Mouse (Mus musculus) embryonic facial prominence, embryonic 15.5 days (tissue): Measurements from ENCODE around the gene Bcar3. TPM values are rescaled to one million over a fixed set of nuclear protein-coding genes. Genes with fewer than 3 reads are reported as not detected.
A peak's percentile ranks its signal among the peaks of the same experiment; 100 is the strongest.

Experiments used
- ATAC-seq: fragments of 200-750 bp; cut with Nextera tagmentation; 2 replicates; pipeline ENCODE4 v1.8.0; 2017; ENCODE audit warnings: low read depth, moderate TSS enrichment; ENCODE audit not compliant: insufficient number of reproducible peaks, low FRiP score, low TSS enrichment
- H3K27ac ChIP-seq: fragments of 300-500 bp; sonication (generic); replicated peaks from 2 replicates; pipeline ENCODE4 v1.5.1; 2015; ENCODE audit warnings: mild to moderate bottlenecking, inconsistent platforms
- H3K27me3 ChIP-seq: fragments of 300-500 bp; sonication (generic); 2 replicates; pipeline ENCODE4 v1.6.1; 2015; ENCODE audit warnings: inconsistent platforms
- H3K36me3 ChIP-seq: fragments of 300-500 bp; sonication (generic); 2 replicates; pipeline ENCODE4 v1.6.1; 2015; ENCODE audit warnings: mild to moderate bottlenecking, inconsistent platforms
- H3K4me1 ChIP-seq: fragments of 300-500 bp; sonication (generic); 2 replicates; pipeline ENCODE4 v1.6.1; 2015; ENCODE audit warnings: inconsistent platforms
- H3K4me2 ChIP-seq: fragments of 300-500 bp; sonication (generic); replicated peaks from 2 replicates; pipeline ENCODE4 v1.6.1; 2015; ENCODE audit warnings: mild to moderate bottlenecking, inconsistent platforms
- H3K4me3 ChIP-seq: fragments of 300-500 bp; sonication (generic); replicated peaks from 2 replicates; pipeline ENCODE4 v1.5.1; 2015; ENCODE audit warnings: mild to moderate bottlenecking, inconsistent platforms
- H3K9ac ChIP-seq: fragments of 300-500 bp; sonication (generic); 2 replicates; pipeline ENCODE4 v1.6.1; 2015; ENCODE audit warnings: inconsistent platforms
- H3K9me3 ChIP-seq: fragments of 300-500 bp; sonication (generic); replicated peaks from 2 replicates; pipeline ENCODE4 v1.6.1; 2016; ENCODE audit warnings: inconsistent platforms
- WGBS: fragments of 180-500 bp; shearing (Covaris S2); methylation state at CpG from one replicate; pipeline ENCODE4 v1.1.7; 2015; 5-methylcytosine and 5-hydroxymethylcytosine counted together
- polyA plus RNA-seq: library from polyadenylated mRNA; unstranded; fragments of >200 nt; fragmentation: Nextera tagmentation; extraction: Ambion mirVana; gene quantifications from 2 replicates; pipeline ENCODE4 v1.2.1, GENCODE M21; 2015

Gene Bcar3
- polyA plus RNA-seq, 1 experiment from 2014 or later = 12.6 TPM

DNA sequence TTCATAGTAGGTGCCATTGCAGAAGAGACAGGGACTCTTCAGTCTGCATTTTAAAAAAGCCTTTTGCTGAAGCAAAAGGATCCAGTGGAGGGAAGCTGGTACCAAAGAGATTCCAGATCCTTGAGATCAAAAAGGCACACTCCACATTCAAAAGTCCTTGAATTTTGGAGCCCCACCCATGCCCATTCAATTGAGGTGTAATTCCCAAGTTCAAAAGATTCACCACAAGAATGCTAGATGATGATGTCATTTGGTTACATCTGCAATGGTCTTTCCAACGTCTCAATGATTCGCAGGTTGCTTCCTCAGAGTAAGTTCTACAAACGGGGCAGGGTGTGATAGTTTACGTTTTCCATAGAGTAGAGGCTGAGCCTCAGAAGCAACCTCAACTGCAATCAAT, 192.3 kb downstream of the Bcar3 start:
- Histone ChIP-seq H3K4me3 (no peak overlapping the region), H3K36me3 (no peaks in the 10 kb centered on the region), H3K27me3 (no peaks in the 10 kb centered on the region), H3K4me2 (no peak overlapping the region), H3K4me1 (peaks cover 30% of the 10 kb centered on the region), H3K9me3 (no peaks in the 10 kb centered on the region), H3K9ac (no peak overlapping the region), H3K27ac (no peak overlapping the region)
- 69% methylated on average over 4 of the region's 4 CpGs for WGBS
- ATAC-seq = no peak

DNA sequence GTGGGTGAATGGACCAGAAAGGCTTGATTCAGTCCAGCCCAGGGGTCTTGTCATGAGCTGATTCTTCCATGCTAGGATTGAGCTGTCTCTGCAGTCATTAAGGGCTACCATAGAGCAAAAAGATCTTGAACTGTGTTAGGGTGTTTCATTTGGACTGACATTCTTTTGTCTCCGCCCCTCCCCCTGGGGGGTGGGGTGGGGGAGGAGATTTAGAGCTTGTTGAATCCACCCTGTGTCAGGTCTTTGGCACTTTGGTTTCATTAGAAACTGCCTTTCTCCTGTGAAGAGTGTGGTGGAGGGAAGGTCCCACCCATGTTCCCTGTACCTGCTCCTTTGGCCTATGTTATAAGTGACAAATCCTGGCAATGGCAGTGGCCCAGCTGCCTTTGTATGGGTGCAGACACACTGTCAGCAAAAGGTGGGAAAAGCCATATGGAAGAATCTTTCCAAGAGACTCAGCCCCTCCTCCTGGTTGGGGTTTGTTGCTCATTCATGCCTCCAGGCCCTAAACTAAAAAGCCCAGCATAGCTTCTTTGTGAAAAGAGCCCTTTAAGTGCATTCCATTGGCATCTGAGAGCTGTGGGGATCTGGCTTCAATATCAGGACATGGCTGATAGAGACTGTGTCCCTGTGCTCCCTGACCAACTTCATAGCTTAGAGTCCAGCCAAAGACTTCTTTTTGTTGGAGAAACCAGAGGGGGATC, 194.3 kb downstream of the Bcar3 start:
- WGBS = 55% methylated on average over 1 of the region's 1 CpGs
- no peak for ATAC-seq
- Histone ChIP-seq H3K4me3 (no peak overlapping the region), H3K4me1 (peaks cover 17% of the 10 kb centered on the region), H3K4me2 (no peak overlapping the region), H3K27ac (no peak overlapping the region), H3K9ac (no peak overlapping the region), H3K27me3 (no peaks in the 10 kb centered on the region), H3K36me3 (no peaks in the 10 kb centered on the region), H3K9me3 (no peaks in the 10 kb centered on the region)

DNA sequence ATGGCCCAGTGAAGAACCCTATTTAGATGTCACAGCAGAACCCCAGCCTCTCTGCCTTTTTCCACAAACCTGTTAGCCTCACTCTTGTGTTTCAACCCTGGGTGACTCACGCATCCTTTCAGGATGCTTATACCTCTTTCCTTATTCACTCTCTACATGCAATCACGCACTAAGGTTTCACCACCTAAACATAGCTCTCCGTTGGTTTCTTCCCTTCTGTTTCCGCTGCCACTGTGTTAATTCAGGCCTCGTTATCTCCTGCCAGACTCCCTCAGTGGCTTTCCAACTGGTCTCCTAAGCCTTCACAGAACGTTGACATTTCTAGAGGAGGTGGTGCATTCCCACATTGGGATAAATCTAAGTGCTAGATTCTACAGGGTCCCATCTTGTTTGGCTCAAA, 196.6 kb downstream of the Bcar3 start:
- no peaks in the 10 kb centered on the region for H3K36me3 ChIP-seq
- H3K4me3 ChIP-seq = no peak overlapping the region
- no peaks in the 10 kb centered on the region for H3K9me3 ChIP-seq
- no peak overlapping the region for H3K27ac ChIP-seq
- no peak overlapping the region for H3K4me2 ChIP-seq
- H3K27me3 ChIP-seq = no peaks in the 10 kb centered on the region
- ATAC-seq = no peak
- no peak overlapping the region for H3K9ac ChIP-seq
- peaks cover 8% of the 10 kb centered on the region; the same call in 1 of the 2 replicates for H3K4me1 ChIP-seq
- WGBS = 83% methylated on average over 6 of the region's 6 CpGs

DNA sequence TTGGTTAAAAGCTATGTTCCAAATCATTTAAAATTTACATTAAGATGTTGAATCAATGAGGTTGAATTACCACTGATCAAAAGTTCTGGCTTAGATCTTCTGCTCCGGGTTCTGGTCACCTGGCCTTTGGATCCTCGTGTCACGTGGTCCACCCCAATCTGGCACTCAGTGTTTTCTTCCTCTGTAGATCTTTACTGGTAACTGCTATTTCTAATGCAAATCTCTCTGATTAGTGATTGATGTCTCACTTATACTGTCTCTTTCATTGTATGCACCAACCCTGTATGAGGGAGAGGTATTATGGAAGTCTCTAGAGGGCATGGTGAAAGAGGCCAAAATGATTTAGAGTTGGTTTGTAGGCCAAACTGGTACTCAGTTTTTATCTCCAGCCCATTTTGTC, 198.1 kb downstream of the Bcar3 start:
- Histone ChIP-seq H3K27me3 (no peaks in the 10 kb centered on the region), H3K4me3 (no peak overlapping the region), H3K4me2 (no peak overlapping the region), H3K9ac (no peak overlapping the region), H3K36me3 (no peaks in the 10 kb centered on the region), H3K9me3 (no peaks in the 10 kb centered on the region), H3K4me1 (peaks cover 15% of the 10 kb centered on the region; the same call in 1 of the 2 replicates), H3K27ac (no peak overlapping the region)
- no peak for ATAC-seq
- whole genome bisulfite sequencing = 87% methylated on average over 3 of the region's 3 CpGs

DNA sequence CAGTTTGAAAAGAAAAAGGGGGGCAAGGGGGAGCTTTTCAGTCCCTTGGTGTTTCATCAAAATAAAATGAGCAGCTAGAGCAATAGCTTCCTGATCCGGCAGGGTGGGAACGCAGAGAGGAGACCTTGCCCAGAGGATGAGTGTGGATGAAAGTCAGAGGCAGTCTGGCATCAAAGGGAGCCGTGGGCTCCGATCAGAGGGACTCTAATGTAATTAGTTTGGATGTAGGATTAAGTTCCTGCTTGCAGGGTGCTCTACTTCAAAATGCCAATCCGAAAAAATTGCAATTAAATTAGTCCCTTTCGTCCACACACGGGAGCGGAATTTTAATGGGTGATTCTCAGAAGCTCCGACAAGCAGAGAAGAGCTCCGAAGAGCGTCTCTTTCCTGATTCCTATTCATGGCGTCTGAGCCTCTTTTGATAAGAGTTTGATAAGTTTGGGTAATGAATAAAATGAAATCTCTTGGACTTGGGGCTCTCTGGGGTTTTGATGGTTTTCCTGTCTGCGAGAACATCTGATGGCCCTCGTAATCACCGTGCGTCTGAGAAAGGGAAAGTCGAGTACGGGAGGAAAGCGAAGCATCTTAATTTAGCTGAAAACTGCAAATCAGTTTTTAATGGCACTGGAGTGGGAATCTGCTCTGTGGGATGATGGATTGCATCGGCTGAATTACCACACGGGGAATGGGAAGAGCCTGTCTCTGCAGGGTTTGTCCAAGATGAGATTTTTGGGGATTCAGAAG, 199.1 kb downstream of the Bcar3 start:
- 45% methylated on average over 21 of the region's 21 CpGs for WGBS
- peaks cover 15% of the 10 kb centered on the region; the same call in 1 of the 2 replicates for H3K4me1 ChIP-seq
- H3K27me3 ChIP-seq = no peaks in the 10 kb centered on the region
- H3K9me3 ChIP-seq = no peaks in the 10 kb centered on the region
- ATAC-seq = no peak
- no peak overlapping the region for H3K27ac ChIP-seq
- H3K9ac ChIP-seq = no peak overlapping the region
- H3K4me3 ChIP-seq = 0 out of 2 replicates have a peak overlapping the region, but pooled peaks have one; percentile 6
- H3K36me3 ChIP-seq = no peaks in the 10 kb centered on the region
- H3K4me2 ChIP-seq = peak overlapping the region; percentile 34

DNA sequence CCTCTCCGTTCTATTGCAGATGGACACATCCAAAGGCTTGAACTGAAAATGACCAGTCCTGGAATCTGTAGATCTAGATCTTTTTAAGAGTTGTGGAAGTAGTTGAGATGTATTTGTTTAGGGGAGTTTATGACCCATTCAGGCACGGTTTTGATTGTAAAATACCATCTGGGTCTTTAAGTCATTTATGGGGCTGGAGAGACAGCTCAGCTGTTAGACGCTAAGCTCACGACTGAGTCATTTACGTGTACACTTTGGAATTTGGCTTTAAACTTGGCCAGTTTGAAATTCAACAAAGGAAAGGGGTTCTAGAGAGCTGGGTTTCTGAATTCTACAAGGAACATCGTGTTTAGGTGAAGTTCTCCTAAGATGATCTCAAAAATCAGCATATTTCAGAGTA, 200.8 kb downstream of the Bcar3 start:
- WGBS = 78% methylated on average over 6 of the region's 6 CpGs
- no peak overlapping the region for H3K4me3 ChIP-seq
- no peak for ATAC-seq
- no peak overlapping the region for H3K9ac ChIP-seq
- peaks cover 28% of the 10 kb centered on the region for H3K4me1 ChIP-seq
- H3K27me3 ChIP-seq = no peaks in the 10 kb centered on the region
- H3K9me3 ChIP-seq = no peaks in the 10 kb centered on the region
- no peak overlapping the region for H3K27ac ChIP-seq
- no peak overlapping the region for H3K4me2 ChIP-seq
- no peaks in the 10 kb centered on the region for H3K36me3 ChIP-seq

DNA sequence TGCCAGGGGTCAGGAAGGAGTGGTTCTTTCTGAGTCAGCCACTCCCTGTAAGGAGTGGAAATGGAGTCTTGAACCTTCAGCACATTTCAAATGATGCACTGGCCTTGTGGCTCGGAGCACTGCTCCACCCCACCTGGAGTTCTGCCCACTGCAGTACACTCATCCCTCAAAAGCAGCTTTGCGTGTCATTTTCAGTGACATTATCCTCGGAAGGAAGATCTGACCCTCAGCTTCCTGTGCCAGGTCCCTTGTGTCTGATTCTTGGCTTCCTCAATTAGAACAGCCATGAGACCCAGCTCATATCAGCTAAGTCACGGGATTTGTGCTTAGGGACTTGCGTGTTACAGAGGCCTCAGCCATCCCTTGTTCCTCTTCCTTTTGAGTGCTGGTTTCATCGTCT, 203.9 kb downstream of the Bcar3 start:
- no peak overlapping the region for H3K4me2 ChIP-seq
- H3K4me1 ChIP-seq = peaks cover 29% of the 10 kb centered on the region
- no peaks in the 10 kb centered on the region for H3K27me3 ChIP-seq
- no peak for ATAC-seq
- no peaks in the 10 kb centered on the region for H3K9me3 ChIP-seq
- no peaks in the 10 kb centered on the region for H3K36me3 ChIP-seq
- no peak overlapping the region for H3K27ac ChIP-seq
- H3K9ac ChIP-seq = no peak overlapping the region
- H3K4me3 ChIP-seq = no peak overlapping the region
- 79% methylated on average over 6 of the region's 6 CpGs for WGBS

DNA sequence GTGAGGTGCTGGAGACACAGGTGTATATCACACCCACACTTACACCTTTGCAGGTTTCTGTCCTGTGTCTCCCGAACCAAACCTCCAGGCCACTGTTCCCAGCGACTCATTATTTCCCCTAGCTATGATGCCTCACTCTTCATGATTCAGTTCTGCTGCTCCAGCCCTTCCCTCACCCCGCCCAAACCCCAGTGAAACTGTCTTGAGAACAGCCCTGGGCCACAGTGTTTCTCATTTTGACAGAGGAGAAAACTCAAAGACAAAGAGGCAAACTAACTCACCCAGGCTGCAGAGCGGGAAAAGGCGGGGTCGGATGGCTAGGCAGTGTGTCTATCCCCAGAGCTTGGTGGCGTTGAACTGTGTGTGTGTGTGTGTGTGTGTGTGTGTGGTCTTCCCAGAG, 204.6 kb downstream of the Bcar3 start:
- no peaks in the 10 kb centered on the region for H3K36me3 ChIP-seq
- 68% methylated on average over 7 of the region's 7 CpGs for WGBS
- no peaks in the 10 kb centered on the region for H3K27me3 ChIP-seq
- H3K4me1 ChIP-seq = peaks cover 29% of the 10 kb centered on the region
- H3K9ac ChIP-seq = no peak overlapping the region
- H3K27ac ChIP-seq = no peak overlapping the region
- no peak for ATAC-seq
- H3K4me2 ChIP-seq = no peak overlapping the region
- no peaks in the 10 kb centered on the region for H3K9me3 ChIP-seq
- no peak overlapping the region for H3K4me3 ChIP-seq

DNA sequence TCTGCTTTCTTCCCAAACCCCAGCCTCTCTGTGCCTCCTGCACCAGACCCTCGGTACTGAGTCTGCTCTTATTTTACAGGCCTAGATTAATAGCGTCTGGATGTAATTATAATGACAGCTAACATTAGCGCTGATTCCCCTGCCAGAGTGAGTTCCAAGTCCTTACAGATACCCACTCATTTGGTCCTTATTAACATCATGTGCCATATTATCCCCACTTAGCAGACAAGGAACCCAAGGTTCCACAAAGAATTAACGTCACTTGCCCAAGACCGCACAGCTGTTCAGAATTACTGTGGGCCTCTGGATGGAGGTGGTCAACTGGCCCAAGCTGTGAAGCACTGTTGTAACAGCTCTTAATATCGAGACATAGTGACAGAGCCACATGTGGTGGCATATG, 205.7 kb downstream of the Bcar3 start:
- Histone ChIP-seq H3K4me3 (no peak overlapping the region), H3K27me3 (no peaks in the 10 kb centered on the region), H3K4me1 (peaks cover 32% of the 10 kb centered on the region), H3K36me3 (no peaks in the 10 kb centered on the region), H3K4me2 (no peak overlapping the region), H3K27ac (0 out of 2 replicates have a peak overlapping the region, but pooled peaks have one; percentile 3), H3K9ac (no peak overlapping the region), H3K9me3 (no peaks in the 10 kb centered on the region)
- 0 out of 2 replicates have a peak, but pooled peaks have one; percentile 16 for ATAC-seq
- 34% methylated on average over 6 of the region's 6 CpGs for WGBS

DNA sequence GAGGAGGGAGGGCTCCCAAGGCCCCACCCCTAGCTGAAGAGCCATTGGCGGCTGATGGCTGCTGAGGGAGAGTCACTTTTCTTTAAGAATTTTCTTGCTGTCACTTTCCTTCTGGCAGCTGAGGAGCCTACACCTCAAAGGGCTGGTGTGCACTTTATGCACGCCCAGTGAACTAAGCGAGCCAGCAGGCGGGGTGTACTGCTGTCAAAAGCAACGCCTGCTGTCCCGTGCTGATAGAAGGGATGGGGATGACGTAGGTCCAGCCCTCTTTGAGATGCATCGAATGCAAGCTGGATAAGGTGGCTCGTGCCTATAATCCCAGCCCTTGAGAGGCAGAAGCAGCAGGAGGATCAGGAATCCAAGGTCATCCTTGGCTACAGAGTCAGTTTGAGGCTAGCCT, 207.0 kb downstream of the Bcar3 start:
- Histone ChIP-seq H3K4me2 (no peak overlapping the region), H3K27ac (no peak overlapping the region), H3K4me3 (no peak overlapping the region), H3K36me3 (no peaks in the 10 kb centered on the region), H3K4me1 (peaks cover 31% of the 10 kb centered on the region), H3K9ac (no peak overlapping the region), H3K9me3 (no peaks in the 10 kb centered on the region), H3K27me3 (no peaks in the 10 kb centered on the region)
- whole genome bisulfite sequencing = 81% methylated on average over 9 of the region's 9 CpGs
- no peak for ATAC-seq

DNA sequence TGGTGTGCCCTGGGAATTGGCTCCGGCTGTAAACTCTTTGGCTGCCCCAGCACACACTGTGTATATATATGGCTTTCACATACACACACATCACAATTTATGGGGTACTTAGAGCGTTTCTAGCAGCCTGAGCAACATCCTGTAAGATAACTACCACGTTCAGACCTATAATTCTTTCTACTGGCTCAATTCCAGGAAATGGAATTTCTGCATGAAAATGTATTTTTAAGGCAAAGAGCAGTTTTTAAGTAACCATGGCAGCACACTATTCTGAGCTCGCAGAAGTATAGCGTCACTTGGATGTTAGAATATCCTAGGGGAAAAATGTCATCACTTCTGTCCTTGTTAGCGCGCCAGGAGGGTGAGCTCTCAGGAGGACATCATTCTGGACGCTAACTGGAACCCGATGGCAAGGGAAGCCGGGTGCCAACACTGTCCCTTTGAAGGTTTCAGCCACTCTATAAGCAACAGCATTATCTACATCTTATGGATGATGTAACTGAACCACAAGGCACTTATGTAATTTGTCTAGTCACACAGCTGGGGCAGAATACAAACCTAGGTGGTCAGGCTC, 212.5 kb downstream of the Bcar3 start:
- no peaks in the 10 kb centered on the region for H3K9me3 ChIP-seq

More for the DNA sequence above, 212.5 kb downstream of the Bcar3 start:
- no peak overlapping the region for H3K27ac ChIP-seq
- ATAC-seq = no peak
- H3K4me2 ChIP-seq = no peak overlapping the region
- no peak overlapping the region for H3K4me3 ChIP-seq
- H3K27me3 ChIP-seq = no peaks in the 10 kb centered on the region
- 49% methylated on average over 10 of the region's 10 CpGs for WGBS
- peaks cover 28% of the 10 kb centered on the region for H3K4me1 ChIP-seq
- no peaks in the 10 kb centered on the region for H3K36me3 ChIP-seq
- H3K9ac ChIP-seq = no peak overlapping the region
